Mouse (Mus musculus): ENCODE results near the gene Prkcq. TPM values are rescaled to one million over a fixed set of nuclear protein-coding genes. Genes with fewer than 3 reads are reported as not detected.

Gene Prkcq
- polyA plus RNA-seq, 1 experiment: 1.1 TPM

DNA sequence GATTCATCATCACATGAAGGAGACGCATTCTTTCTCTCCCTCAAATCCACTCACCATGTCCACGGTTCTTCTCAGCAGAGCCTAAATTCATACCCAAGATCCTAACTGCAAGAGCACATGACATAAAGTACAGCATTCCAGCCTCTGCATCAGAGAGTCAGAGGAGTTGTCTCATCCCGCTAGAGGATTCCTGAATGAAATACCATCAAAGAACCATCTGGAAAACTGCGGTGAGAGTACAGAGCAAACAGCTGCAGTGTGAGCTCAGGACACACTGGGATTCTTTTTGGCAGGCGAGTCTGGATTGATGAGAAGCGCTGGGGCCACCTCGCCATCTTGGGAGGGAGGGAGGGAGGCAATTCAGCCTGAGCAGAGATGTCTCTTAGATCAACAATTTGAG is 20.9 kb upstream of the Prkcq start:
- TF ChIP-seq CTCF (IDR thresholded peaks at IDR 0.05; ENCODE audit: extremely low read depth, insufficient read length, insufficient replicate concordance, low read depth, low read length) (no peak), POLR2A (IDR thresholded peaks at IDR 0.05; ENCODE audit: low read depth, low read length) (no peak)
- Histone ChIP-seq H3K4me1 (ENCODE audit: control insufficient read depth, insufficient read depth, insufficient read length, low read length) (no peaks in the 10 kb centered on the region), H3K27me3 (ENCODE audit: control insufficient read depth, insufficient read depth, low read length) (no peaks in the 10 kb centered on the region), H3K36me3 (ENCODE audit: control insufficient read depth, insufficient read depth, low read length) (no peaks in the 10 kb centered on the region), H3K27ac (ENCODE audit: insufficient read depth, low read depth, low read length) (no peak overlapping the region), H3K4me3 (ENCODE audit: low read depth, low read length) (no peak overlapping the region)
- 74% methylated on average over 7 of the region's 7 CpGs for WGBS

DNA sequence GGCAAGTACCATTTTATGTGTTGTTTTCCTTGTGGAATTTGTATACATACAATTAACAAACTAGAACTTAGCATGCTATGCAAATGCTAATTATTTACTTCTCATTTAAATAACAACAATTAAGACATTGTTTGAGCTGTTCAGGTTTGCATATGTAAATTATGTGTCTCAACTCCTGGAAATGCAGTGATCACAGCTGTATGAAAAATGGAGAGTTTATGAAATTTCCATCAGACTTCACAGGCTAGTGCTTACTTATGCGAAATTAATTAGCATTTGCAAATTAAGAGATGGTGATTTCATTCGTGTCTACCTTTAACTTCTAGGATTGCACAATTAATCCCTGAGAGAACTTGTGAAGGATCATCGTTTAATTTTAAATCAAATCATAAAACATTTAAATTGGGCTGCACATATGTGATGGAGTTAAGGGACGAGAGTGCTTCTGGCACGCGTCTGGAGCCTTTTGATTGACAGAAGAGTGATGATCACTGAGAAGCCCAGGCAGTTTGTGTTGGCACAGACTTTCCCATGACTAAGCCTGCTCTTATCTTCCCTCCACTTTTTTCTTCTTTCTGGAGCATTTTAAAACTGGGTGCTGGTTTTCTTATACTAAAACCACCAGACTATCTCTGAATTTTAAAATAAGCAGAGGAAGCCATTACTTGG is 20.1 kb upstream of the Prkcq start:
- no peak overlapping the region for H3K27ac ChIP-seq (ENCODE audit: insufficient read depth, low read depth, low read length)
- WGBS: 85% methylated on average over 6 of the region's 6 CpGs
- TF ChIP-seq POLR2A (IDR thresholded peaks at IDR 0.05; ENCODE audit: low read depth, low read length) (no peak), CTCF (IDR thresholded peaks at IDR 0.05; ENCODE audit: extremely low read depth, insufficient read length, insufficient replicate concordance, low read depth, low read length) (no peak)
- H3K27me3 ChIP-seq (ENCODE audit: control insufficient read depth, insufficient read depth, low read length): no peaks in the 10 kb centered on the region
- no peak overlapping the region for H3K4me3 ChIP-seq (ENCODE audit: low read depth, low read length)
- H3K36me3 ChIP-seq (ENCODE audit: control insufficient read depth, insufficient read depth, low read length): no peaks in the 10 kb centered on the region
- H3K4me1 ChIP-seq (ENCODE audit: control insufficient read depth, insufficient read depth, insufficient read length, low read length): no peaks in the 10 kb centered on the region

DNA sequence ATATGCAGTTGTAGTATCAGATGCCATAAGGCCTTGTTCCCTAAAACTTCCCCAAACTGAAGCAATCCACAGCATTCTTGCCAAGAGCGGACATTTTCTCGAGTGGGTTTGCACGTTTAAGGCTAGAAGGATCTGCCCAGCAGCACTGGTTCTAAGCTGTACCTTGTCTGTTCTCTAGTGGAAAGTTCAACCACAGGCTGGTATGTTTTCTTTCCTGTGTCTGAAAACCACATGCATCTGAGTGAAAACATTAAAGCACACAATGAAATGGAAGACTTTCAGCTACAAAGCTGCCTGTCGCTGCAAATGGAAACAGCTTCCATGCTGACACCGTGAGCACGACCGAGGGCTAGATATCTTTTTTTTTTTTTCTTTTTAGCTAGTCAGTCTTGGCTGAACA is 12.3 kb upstream of the Prkcq start:
- Histone ChIP-seq H3K4me1 (ENCODE audit: control insufficient read depth, insufficient read depth, insufficient read length, low read length) (no peaks in the 10 kb centered on the region), H3K4me3 (ENCODE audit: low read depth, low read length) (no peak overlapping the region), H3K27ac (ENCODE audit: insufficient read depth, low read depth, low read length) (no peak overlapping the region), H3K27me3 (ENCODE audit: control insufficient read depth, insufficient read depth, low read length) (no peaks in the 10 kb centered on the region), H3K36me3 (ENCODE audit: control insufficient read depth, insufficient read depth, low read length) (no peaks in the 10 kb centered on the region)
- TF ChIP-seq CTCF (IDR thresholded peaks at IDR 0.05; ENCODE audit: extremely low read depth, insufficient read length, insufficient replicate concordance, low read depth, low read length): no peak
- no peak for TF ChIP-seq POLR2A (IDR thresholded peaks at IDR 0.05; ENCODE audit: low read depth, low read length)
- 86% methylated on average over 7 of the region's 7 CpGs for WGBS

DNA sequence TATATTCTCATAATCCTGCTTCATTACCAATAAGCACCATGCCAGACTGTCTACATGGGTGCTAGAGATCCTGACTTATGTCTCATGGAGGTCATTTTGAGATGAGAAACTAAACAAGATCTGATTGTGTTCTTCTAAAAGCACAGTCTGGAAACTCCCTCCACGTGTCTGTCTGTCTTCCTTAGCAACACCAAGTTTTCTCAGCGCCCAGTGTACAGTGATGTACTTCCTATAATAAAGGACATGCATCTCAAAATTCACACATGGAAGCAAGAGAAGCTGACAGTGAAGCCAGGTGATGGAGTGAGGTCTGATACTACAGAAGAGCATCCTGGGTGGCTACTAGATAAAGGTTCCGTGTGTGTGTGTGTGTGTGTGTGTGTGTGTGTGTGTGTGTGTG is 11.2 kb upstream of the Prkcq start:
- no peaks in the 10 kb centered on the region for H3K36me3 ChIP-seq (ENCODE audit: control insufficient read depth, insufficient read depth, low read length)
- H3K4me3 ChIP-seq (ENCODE audit: low read depth, low read length): no peak overlapping the region
- H3K27me3 ChIP-seq (ENCODE audit: control insufficient read depth, insufficient read depth, low read length): no peaks in the 10 kb centered on the region
- no peak overlapping the region for H3K27ac ChIP-seq (ENCODE audit: insufficient read depth, low read depth, low read length)
- TF ChIP-seq POLR2A (IDR thresholded peaks at IDR 0.05; ENCODE audit: low read depth, low read length): no peak
- TF ChIP-seq CTCF (IDR thresholded peaks at IDR 0.05; ENCODE audit: extremely low read depth, insufficient read length, insufficient replicate concordance, low read depth, low read length): no peak
- WGBS: 74% methylated on average over 3 of the region's 3 CpGs
- no peaks in the 10 kb centered on the region for H3K4me1 ChIP-seq (ENCODE audit: control insufficient read depth, insufficient read depth, insufficient read length, low read length)

DNA sequence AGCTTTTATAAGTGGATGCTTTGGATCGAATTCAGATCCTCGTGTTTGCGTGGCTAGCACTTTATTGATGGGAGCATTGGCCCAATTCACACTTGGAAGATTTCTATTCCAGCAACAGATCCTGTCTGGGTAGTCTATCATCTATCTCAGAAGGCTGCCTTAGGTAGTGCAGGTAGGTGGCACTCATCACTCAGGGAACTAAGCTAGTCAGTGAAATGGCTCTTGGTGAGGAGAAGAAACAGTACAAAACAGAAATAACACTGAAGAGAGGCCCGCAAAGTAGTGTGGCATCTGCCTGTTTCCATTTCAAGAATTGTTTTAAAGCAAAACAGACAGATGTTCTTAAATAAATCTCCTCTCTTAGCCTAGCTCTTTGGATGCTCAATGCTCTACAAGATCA is 10.6 kb upstream of the Prkcq start:
- Histone ChIP-seq H3K4me1 (ENCODE audit: control insufficient read depth, insufficient read depth, insufficient read length, low read length) (no peaks in the 10 kb centered on the region), H3K27ac (ENCODE audit: insufficient read depth, low read depth, low read length) (no peak overlapping the region), H3K4me3 (ENCODE audit: low read depth, low read length) (no peak overlapping the region), H3K27me3 (ENCODE audit: control insufficient read depth, insufficient read depth, low read length) (no peaks in the 10 kb centered on the region), H3K36me3 (ENCODE audit: control insufficient read depth, insufficient read depth, low read length) (no peaks in the 10 kb centered on the region)
- 81% methylated on average over 4 of the region's 4 CpGs for WGBS
- TF ChIP-seq CTCF (IDR thresholded peaks at IDR 0.05; ENCODE audit: extremely low read depth, insufficient read length, insufficient replicate concordance, low read depth, low read length): no peak
- no peak for TF ChIP-seq POLR2A (IDR thresholded peaks at IDR 0.05; ENCODE audit: low read depth, low read length)

DNA sequence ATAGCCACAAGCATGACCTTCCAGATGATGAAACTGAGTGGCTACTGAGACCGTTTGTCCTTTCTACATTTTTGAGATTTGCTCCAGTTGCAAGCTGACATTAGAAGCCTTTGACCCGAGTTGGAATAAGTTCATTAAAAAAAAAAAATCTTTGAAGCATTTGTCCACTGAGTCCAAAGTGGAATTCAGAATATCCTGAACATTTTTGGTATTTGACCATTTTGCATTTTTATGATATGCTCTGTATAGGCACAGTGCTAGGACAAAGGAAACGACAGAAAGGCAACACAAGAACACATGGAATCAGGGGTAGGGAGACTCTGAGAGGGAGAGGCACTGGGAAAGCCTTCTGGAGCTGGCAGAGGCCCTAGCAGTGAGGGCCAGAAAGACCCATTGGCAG is 9.2 kb upstream of the Prkcq start:
- Histone ChIP-seq H3K27me3 (ENCODE audit: control insufficient read depth, insufficient read depth, low read length) (no peaks in the 10 kb centered on the region), H3K4me3 (ENCODE audit: low read depth, low read length) (no peak overlapping the region), H3K36me3 (ENCODE audit: control insufficient read depth, insufficient read depth, low read length) (no peaks in the 10 kb centered on the region), H3K4me1 (ENCODE audit: control insufficient read depth, insufficient read depth, insufficient read length, low read length) (no peaks in the 10 kb centered on the region), H3K27ac (ENCODE audit: insufficient read depth, low read depth, low read length) (no peak overlapping the region)
- TF ChIP-seq POLR2A (IDR thresholded peaks at IDR 0.05; ENCODE audit: low read depth, low read length) (no peak), CTCF (IDR thresholded peaks at IDR 0.05; ENCODE audit: extremely low read depth, insufficient read length, insufficient replicate concordance, low read depth, low read length) (no peak)
- 56% methylated on average over 3 of the region's 3 CpGs for WGBS

GRCm38 (mm10) chr2:11164170-11164569 is 7.7 kb upstream of the Prkcq start:
- Histone ChIP-seq H3K36me3 (ENCODE audit: control insufficient read depth, insufficient read depth, low read length) (no peaks in the 10 kb centered on the region), H3K4me1 (ENCODE audit: control insufficient read depth, insufficient read depth, insufficient read length, low read length) (no peaks in the 10 kb centered on the region), H3K27ac (ENCODE audit: insufficient read depth, low read depth, low read length) (no peak overlapping the region), H3K27me3 (ENCODE audit: control insufficient read depth, insufficient read depth, low read length) (no peaks in the 10 kb centered on the region; the same call in 1 of the 2 replicates), H3K4me3 (ENCODE audit: low read depth, low read length) (no peak overlapping the region)
- WGBS: 84% methylated on average over 3 of the region's 3 CpGs
- no peak for TF ChIP-seq CTCF (IDR thresholded peaks at IDR 0.05; ENCODE audit: extremely low read depth, insufficient read length, insufficient replicate concordance, low read depth, low read length)
- TF ChIP-seq POLR2A (IDR thresholded peaks at IDR 0.05; ENCODE audit: low read depth, low read length): no peak
